Mouse (Mus musculus) embryonic facial prominence, embryonic 15.5 days (tissue): ENCODE data around the gene Acsbg2. TPM values are rescaled to one million over a fixed set of nuclear protein-coding genes. Genes with fewer than 3 reads are reported as not detected.
"Not testable (repeated sequence)": the region's sequence is repeated elsewhere in the genome, so short reads cannot be mapped to it uniquely, and the experiment has no call there.

Experiments
- ATAC-seq: fragments of 200-750 bp; cut with Nextera tagmentation; 2 replicates; pipeline ENCODE4 v1.8.0; 2017; ENCODE audit warnings: low read depth, moderate TSS enrichment; ENCODE audit not compliant: insufficient number of reproducible peaks, low FRiP score, low TSS enrichment
- H3K27ac ChIP-seq: fragments of 300-500 bp; sonication (generic); replicated peaks from 2 replicates; pipeline ENCODE4 v1.5.1; 2015; ENCODE audit warnings: mild to moderate bottlenecking, inconsistent platforms
- H3K27me3 ChIP-seq: fragments of 300-500 bp; sonication (generic); 2 replicates; pipeline ENCODE4 v1.6.1; 2015; ENCODE audit warnings: inconsistent platforms
- H3K36me3 ChIP-seq: fragments of 300-500 bp; sonication (generic); 2 replicates; pipeline ENCODE4 v1.6.1; 2015; ENCODE audit warnings: mild to moderate bottlenecking, inconsistent platforms
- H3K4me1 ChIP-seq: fragments of 300-500 bp; sonication (generic); 2 replicates; pipeline ENCODE4 v1.6.1; 2015; ENCODE audit warnings: inconsistent platforms
- H3K4me2 ChIP-seq: fragments of 300-500 bp; sonication (generic); replicated peaks from 2 replicates; pipeline ENCODE4 v1.6.1; 2015; ENCODE audit warnings: mild to moderate bottlenecking, inconsistent platforms
- H3K4me3 ChIP-seq: fragments of 300-500 bp; sonication (generic); replicated peaks from 2 replicates; pipeline ENCODE4 v1.5.1; 2015; ENCODE audit warnings: mild to moderate bottlenecking, inconsistent platforms
- H3K9ac ChIP-seq: fragments of 300-500 bp; sonication (generic); 2 replicates; pipeline ENCODE4 v1.6.1; 2015; ENCODE audit warnings: inconsistent platforms
- H3K9me3 ChIP-seq: fragments of 300-500 bp; sonication (generic); replicated peaks from 2 replicates; pipeline ENCODE4 v1.6.1; 2016; ENCODE audit warnings: inconsistent platforms
- WGBS: fragments of 180-500 bp; shearing (Covaris S2); methylation state at CpG from one replicate; pipeline ENCODE4 v1.1.7; 2015; 5-methylcytosine and 5-hydroxymethylcytosine counted together
- polyA plus RNA-seq: library from polyadenylated mRNA; unstranded; fragments of >200 nt; fragmentation: Nextera tagmentation; extraction: Ambion mirVana; gene quantifications from 2 replicates; pipeline ENCODE4 v1.2.1, GENCODE M21; 2015

Acsbg2 gene
- polyA plus RNA-seq, result 0.16 TPM in 1 of 2 replicates, not detected in the other

GRCm38 (mm10) chr17:56874237-56874636 lies at the start of gene Acsbg2:
Acsbg2 (minus strand) TSS chr17:56874447.
- ATAC-seq, result no peak
- H3K9ac ChIP-seq, result no peak within 1 kb of the TSS
- H3K4me2 ChIP-seq, result no peak within 1 kb of the TSS
- no peak within 1 kb of the TSS for H3K27ac ChIP-seq
- no peaks in the 10 kb centered on the region for H3K4me1 ChIP-seq
- no peaks in the 10 kb centered on the region for H3K9me3 ChIP-seq
- WGBS, result 73% methylated on average over 2 of the region's 2 CpGs
- H3K4me3 ChIP-seq, result no peak within 1 kb of the TSS
- no peaks in the 10 kb centered on the region for H3K36me3 ChIP-seq
- no peaks in the 10 kb centered on the region for H3K27me3 ChIP-seq

DNA sequence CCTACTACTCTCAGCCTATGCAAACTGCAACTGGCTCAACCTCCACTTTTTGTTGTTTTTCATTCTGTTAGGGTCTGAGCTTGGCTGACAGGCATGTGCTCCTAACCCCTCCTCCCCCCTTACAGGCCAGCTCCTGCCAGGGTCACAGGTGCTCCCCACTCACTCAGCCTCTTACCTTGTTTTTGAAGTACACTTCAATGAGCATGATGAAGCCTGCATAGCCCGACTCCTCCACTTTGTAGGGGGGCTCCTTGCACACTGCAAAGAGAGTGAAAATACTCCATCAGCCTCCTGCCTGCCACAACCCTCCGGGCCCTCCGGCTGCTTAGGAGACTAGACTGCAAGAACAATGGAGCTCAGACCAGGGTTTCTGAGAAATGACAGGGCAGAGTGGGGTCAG lies 45.5 kb upstream of the Acsbg2 start:
- no peaks in the 10 kb centered on the region for H3K9me3 ChIP-seq
- no peak overlapping the region for H3K27ac ChIP-seq
- no peak for ATAC-seq
- WGBS, result 80% methylated on average over 3 of the region's 3 CpGs
- no peak overlapping the region for H3K4me2 ChIP-seq
- no peak overlapping the region for H3K4me3 ChIP-seq
- H3K4me1 ChIP-seq, result no peaks in the 10 kb centered on the region
- peaks cover 79% of the 10 kb centered on the region for H3K36me3 ChIP-seq
- H3K9ac ChIP-seq, result no peak overlapping the region
- H3K27me3 ChIP-seq, result no peaks in the 10 kb centered on the region

GRCm38 (mm10) chr17:56917166-56917565 lies 42.9 kb upstream of the Acsbg2 start:
- Histone ChIP-seq H3K9ac (no peak overlapping the region), H3K4me3 (no peak overlapping the region), H3K4me2 (no peak overlapping the region), H3K9me3 (no peaks in the 10 kb centered on the region), H3K27ac (no peak overlapping the region), H3K4me1 (no peaks in the 10 kb centered on the region), H3K36me3 (peaks cover 77% of the 10 kb centered on the region), H3K27me3 (no peaks in the 10 kb centered on the region)
- 92% methylated on average over 2 of the region's 2 CpGs for WGBS
- no peak for ATAC-seq

DNA sequence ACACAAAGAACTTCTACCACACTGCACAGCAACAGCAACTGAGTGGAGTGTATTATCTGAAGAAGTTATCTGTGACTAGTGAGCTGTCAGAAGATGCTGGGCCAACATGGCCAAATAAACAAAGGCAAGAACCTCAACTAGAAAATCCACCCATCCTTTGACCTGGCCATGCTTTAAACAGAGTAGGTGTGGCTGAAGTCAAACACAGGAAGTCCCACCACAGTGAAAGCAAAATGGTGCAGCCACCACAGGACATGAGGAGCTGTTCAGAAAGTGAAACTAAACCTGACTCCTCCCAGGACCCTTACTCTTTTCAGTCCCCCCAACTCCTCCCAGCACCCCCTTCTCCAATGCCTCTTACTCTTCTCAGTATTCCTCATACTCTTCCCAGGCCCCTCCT lies 39.2 kb upstream of the Acsbg2 start:
- H3K9ac ChIP-seq, result no peak overlapping the region
- H3K4me1 ChIP-seq, result no peaks in the 10 kb centered on the region
- no peak overlapping the region for H3K27ac ChIP-seq
- no peaks in the 10 kb centered on the region for H3K9me3 ChIP-seq
- no peak overlapping the region for H3K4me2 ChIP-seq
- H3K27me3 ChIP-seq, result no peaks in the 10 kb centered on the region
- no peak for ATAC-seq
- no peak overlapping the region for H3K4me3 ChIP-seq
- H3K36me3 ChIP-seq, result peaks cover 72% of the 10 kb centered on the region

- Histone ChIP-seq H3K4me2 (no peak overlapping the region), H3K27me3 (no peaks in the 10 kb centered on the region), H3K4me3 (no peak overlapping the region), H3K36me3 (peaks cover 71% of the 10 kb centered on the region), H3K27ac (no peak overlapping the region), H3K4me1 (peaks cover 2% of the 10 kb centered on the region; the same call in 1 of the 2 replicates), H3K9me3 (no peaks in the 10 kb centered on the region), H3K9ac (no peak overlapping the region)
- ATAC-seq, result no peak
- 83% methylated on average over 3 of the region's 3 CpGs for WGBS
These were observed 38.8 kb upstream of the Acsbg2 start for GRCm38 (mm10) chr17:56913023-56913422.

DNA sequence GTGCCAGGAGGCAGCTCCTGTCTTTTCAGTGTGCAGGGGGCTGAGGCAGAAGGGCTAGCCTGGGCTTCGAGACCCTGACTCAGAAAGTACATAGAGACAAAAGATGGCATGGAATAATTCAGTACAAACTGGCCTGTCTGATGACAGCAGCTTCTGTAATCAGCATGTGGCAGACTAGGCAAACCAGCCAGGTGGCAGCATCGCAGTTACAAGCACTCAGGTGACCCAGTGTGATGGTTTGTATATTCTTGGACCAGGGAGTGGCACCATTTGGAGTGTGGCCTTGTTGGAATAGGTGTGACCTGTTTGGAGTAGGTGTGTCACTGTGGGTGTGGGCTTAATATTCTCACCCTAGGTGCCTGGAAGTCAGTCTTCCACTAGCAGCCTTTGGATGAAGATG lies 35.5 kb upstream of the Acsbg2 start:
- H3K4me3 ChIP-seq, result not testable (repeated sequence)

DNA sequence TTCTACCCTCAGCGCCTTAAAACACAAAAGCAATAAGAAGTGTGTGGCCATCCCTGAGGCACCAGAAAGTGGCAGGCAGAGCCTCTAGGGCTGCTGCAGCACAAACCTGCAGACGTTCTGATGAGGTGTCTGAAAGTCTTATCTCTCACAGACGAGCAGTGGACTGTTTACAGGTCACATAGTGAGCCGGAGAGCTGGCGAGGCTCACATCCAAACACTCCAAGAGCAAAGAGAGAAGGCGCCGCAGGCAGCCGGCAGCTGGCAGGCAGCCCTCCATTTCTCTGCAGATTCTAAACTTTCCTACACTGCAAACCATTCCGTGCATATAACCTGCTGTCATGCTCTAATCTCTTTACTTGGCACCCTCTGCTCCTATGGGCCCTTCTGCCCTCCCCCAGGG lies 33.6 kb upstream of the Acsbg2 start:
- no peak overlapping the region for H3K4me2 ChIP-seq
- peaks cover 60% of the 10 kb centered on the region for H3K36me3 ChIP-seq
- no peaks in the 10 kb centered on the region for H3K27me3 ChIP-seq
- H3K27ac ChIP-seq, result 0 out of 2 replicates have a peak overlapping the region, but pooled peaks have one; percentile 44
- no peak overlapping the region for H3K9ac ChIP-seq
- no peak overlapping the region for H3K4me3 ChIP-seq
- WGBS, result 64% methylated on average over 9 of the region's 9 CpGs
- no peak for ATAC-seq
- H3K9me3 ChIP-seq, result no peaks in the 10 kb centered on the region
- H3K4me1 ChIP-seq, result peaks cover 6% of the 10 kb centered on the region; the same call in 1 of the 2 replicates

More for the DNA sequence above, 35.5 kb upstream of the Acsbg2 start:
- not testable (repeated sequence) for H3K27ac ChIP-seq, H3K4me2 ChIP-seq, H3K4me1 ChIP-seq, H3K9ac ChIP-seq, H3K9me3 ChIP-seq, ATAC-seq, H3K27me3 ChIP-seq
- H3K36me3 ChIP-seq, result peaks cover 59% of the 10 kb centered on the region
- 85% methylated on average over 2 of the region's 2 CpGs for WGBS

GRCm38 (mm10) chr17:56907096-56907495 lies 32.8 kb upstream of the Acsbg2 start:
- no peaks in the 10 kb centered on the region for H3K27me3 ChIP-seq
- peaks cover 6% of the 10 kb centered on the region; the same call in 1 of the 2 replicates for H3K4me1 ChIP-seq
- 0 out of 2 replicates have a peak, but pooled peaks have one; percentile 39 for ATAC-seq
- H3K9ac ChIP-seq, result no peak overlapping the region
- peak overlapping the region; percentile 44; the same call in 1 of the 2 replicates for H3K27ac ChIP-seq
- no peak overlapping the region for H3K4me3 ChIP-seq
- peaks cover 65% of the 10 kb centered on the region for H3K36me3 ChIP-seq
- no peak overlapping the region for H3K4me2 ChIP-seq
- H3K9me3 ChIP-seq, result no peaks in the 10 kb centered on the region
- WGBS, result 70% methylated on average over 5 of the region's 5 CpGs

GRCm38 (mm10) chr17:56906166-56906565 lies 31.9 kb upstream of the Acsbg2 start:
- Histone ChIP-seq H3K4me2 (no peak overlapping the region), H3K27me3 (no peaks in the 10 kb centered on the region), H3K9me3 (no peaks in the 10 kb centered on the region), H3K36me3 (peaks cover 74% of the 10 kb centered on the region), H3K27ac (no peak overlapping the region), H3K4me1 (peaks cover 6% of the 10 kb centered on the region; the same call in 1 of the 2 replicates), H3K9ac (no peak overlapping the region), H3K4me3 (no peak overlapping the region)
- no peak for ATAC-seq
- whole genome bisulfite sequencing, result 85% methylated on average over 3 of the region's 3 CpGs

DNA sequence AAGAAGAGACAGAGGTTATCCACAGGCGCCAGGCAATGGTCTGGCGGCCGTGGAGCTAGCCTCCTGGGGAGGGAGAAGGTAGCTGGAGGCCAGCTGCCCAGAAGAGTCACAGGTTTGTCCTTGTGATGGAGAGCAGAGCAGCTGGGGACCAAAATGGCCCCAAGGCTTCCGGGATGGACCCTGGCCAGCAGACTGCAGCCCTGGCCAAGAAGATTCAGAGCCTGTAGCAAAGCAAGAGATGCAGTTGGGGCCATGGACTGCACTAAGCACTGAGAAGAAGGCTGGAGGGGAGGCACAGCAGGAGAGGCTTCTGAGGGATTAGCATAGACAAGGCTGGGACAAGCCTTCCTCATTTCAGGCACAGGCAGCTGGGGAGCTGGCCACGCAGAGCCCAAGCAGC lies 28.5 kb upstream of the Acsbg2 start:
- Histone ChIP-seq H3K9me3 (no peaks in the 10 kb centered on the region), H3K9ac (no peak overlapping the region), H3K27ac (no peak overlapping the region), H3K36me3 (peaks cover 76% of the 10 kb centered on the region), H3K4me3 (no peak overlapping the region), H3K4me1 (0 out of 2 replicates have a peak, but pooled peaks cover under 1% of the 10 kb centered on the region), H3K27me3 (no peaks in the 10 kb centered on the region), H3K4me2 (no peak overlapping the region)
- WGBS, result 81% methylated on average over 5 of the region's 5 CpGs
- no peak for ATAC-seq

GRCm38 (mm10) chr17:56897630-56898195 lies 23.5 kb upstream of the Acsbg2 start:
- H3K4me3 ChIP-seq, result no peak overlapping the region
- no peak overlapping the region for H3K27ac ChIP-seq
- no peaks in the 10 kb centered on the region for H3K9me3 ChIP-seq
- H3K27me3 ChIP-seq, result no peaks in the 10 kb centered on the region
- H3K4me2 ChIP-seq, result no peak overlapping the region
- 77% methylated on average over 7 of the region's 7 CpGs for WGBS
- peaks cover 92% of the 10 kb centered on the region for H3K36me3 ChIP-seq
- ATAC-seq, result peak; percentile 40; the same call in 1 of the 2 replicates
- no peak overlapping the region for H3K9ac ChIP-seq
- no peaks in the 10 kb centered on the region for H3K4me1 ChIP-seq

GRCm38 (mm10) chr17:56896513-56897129 lies 22.4 kb upstream of the Acsbg2 start:
- H3K36me3 ChIP-seq, result peaks cover 92% of the 10 kb centered on the region
- no peak overlapping the region for H3K27ac ChIP-seq
- H3K9me3 ChIP-seq, result no peaks in the 10 kb centered on the region
- no peak overlapping the region for H3K4me2 ChIP-seq
- H3K27me3 ChIP-seq, result no peaks in the 10 kb centered on the region
- 89% methylated on average over 6 of the region's 6 CpGs for WGBS
- H3K9ac ChIP-seq, result no peak overlapping the region
- H3K4me3 ChIP-seq, result no peak overlapping the region
- no peaks in the 10 kb centered on the region for H3K4me1 ChIP-seq
- no peak for ATAC-seq
